Mouse (Mus musculus) heart, adult 2 months (tissue): ENCODE results near the gene Zfp715.

Experiments
- CTCF ChIP-seq: fragments of 200-600 bp; IDR thresholded peaks from 2 replicates; pipeline ENCODE4 v1.8.1; 2022; ENCODE audit warnings: antibody characterized with exemption, mild to moderate bottlenecking, moderate library complexity
- EP300 ChIP-seq: fragments of 200-500 bp; IDR thresholded peaks from 2 replicates; pipeline ENCODE4 v1.6.1; 2011; ENCODE audit warnings: low read depth, low read length, control low read depth; ENCODE audit not compliant: insufficient read depth
- POLR2A ChIP-seq: fragments of 200-500 bp; IDR thresholded peaks from 2 replicates; pipeline ENCODE4 v1.6.1; 2011; ENCODE audit warnings: mild to moderate bottlenecking, low read depth, low read length, control low read depth; ENCODE audit not compliant: insufficient read depth

GRCm38 (mm10) chr7:43282859-43283595 is 30.1 kb downstream of the Zfp715 start:
- TF ChIP-seq EP300 (peak; percentile 61; the same call in 1 of the 2 replicates), POLR2A (no peak), CTCF (no peak; the same call in 1 of the 2 replicates)
